Mouse (Mus musculus): Measurements from ENCODE around the gene Akap13. TPM values are rescaled to one million over a fixed set of nuclear protein-coding genes. Genes with fewer than 3 reads are reported as not detected.

Gene Akap13
- polyA plus RNA-seq, 1 experiment: 5.4 TPM

GRCm38 (mm10) chr7:75618699-75619098, 163.4 kb downstream of the Akap13 start:
- Histone ChIP-seq H3K4me3 (replicated peaks; ENCODE audit: insufficient read depth, low read depth, low read length) (no peak overlapping the region), H3K27me3 (ENCODE audit: control insufficient read depth, insufficient read depth, low read length) (no peaks in the 10 kb centered on the region), H3K27ac (ENCODE audit: insufficient read depth, low read length) (no peak overlapping the region), H3K4me1 (ENCODE audit: control insufficient read depth, insufficient read depth, low read length) (no peaks in the 10 kb centered on the region)
- TF ChIP-seq CTCF (IDR thresholded peaks at IDR 0.05; ENCODE audit: borderline replicate concordance, insufficient read depth, low read depth, low read length) (no peak), POLR2A (IDR thresholded peaks at IDR 0.05; ENCODE audit: borderline replicate concordance, insufficient read depth, low read length) (no peak)
- WGBS: 89% methylated on average over 3 of the region's 3 CpGs
- no peak for DNase-seq

- Histone ChIP-seq H3K27me3 (ENCODE audit: control insufficient read depth, insufficient read depth, low read length) (no peaks in the 10 kb centered on the region), H3K4me1 (ENCODE audit: control insufficient read depth, insufficient read depth, low read length) (no peaks in the 10 kb centered on the region), H3K27ac (ENCODE audit: insufficient read depth, low read length) (no peak overlapping the region), H3K4me3 (replicated peaks; ENCODE audit: insufficient read depth, low read depth, low read length) (no peak overlapping the region)
- TF ChIP-seq POLR2A (IDR thresholded peaks at IDR 0.05; ENCODE audit: borderline replicate concordance, insufficient read depth, low read length): no peak
- TF ChIP-seq CTCF (IDR thresholded peaks at IDR 0.05; ENCODE audit: borderline replicate concordance, insufficient read depth, low read depth, low read length): no peak
- WGBS: 90% methylated on average over 6 of the region's 6 CpGs
- no peak for DNase-seq
Observed at GRCm38 (mm10) chr7:75619875-75620274, 164.5 kb downstream of the Akap13 start.

GRCm38 (mm10) chr7:75620395-75620960, 165.1 kb downstream of the Akap13 start:
- no peak overlapping the region for H3K27ac ChIP-seq (ENCODE audit: insufficient read depth, low read length)
- TF ChIP-seq POLR2A (IDR thresholded peaks at IDR 0.05; ENCODE audit: borderline replicate concordance, insufficient read depth, low read length) (no peak), CTCF (IDR thresholded peaks at IDR 0.05; ENCODE audit: borderline replicate concordance, insufficient read depth, low read depth, low read length) (no peak)
- H3K27me3 ChIP-seq (ENCODE audit: control insufficient read depth, insufficient read depth, low read length): no peaks in the 10 kb centered on the region
- DNase-seq: no peak
- no peak overlapping the region for H3K4me3 ChIP-seq (replicated peaks; ENCODE audit: insufficient read depth, low read depth, low read length)
- WGBS: 79% methylated on average over 3 of the region's 3 CpGs
- H3K4me1 ChIP-seq (ENCODE audit: control insufficient read depth, insufficient read depth, low read length): no peaks in the 10 kb centered on the region

- 69% methylated on average over 4 of the region's 4 CpGs for WGBS
- no peak for DNase-seq
- Histone ChIP-seq H3K4me3 (replicated peaks; ENCODE audit: insufficient read depth, low read depth, low read length) (no peak overlapping the region), H3K27ac (ENCODE audit: insufficient read depth, low read length) (no peak overlapping the region), H3K27me3 (ENCODE audit: control insufficient read depth, insufficient read depth, low read length) (no peaks in the 10 kb centered on the region), H3K4me1 (ENCODE audit: control insufficient read depth, insufficient read depth, low read length) (no peaks in the 10 kb centered on the region)
- TF ChIP-seq POLR2A (IDR thresholded peaks at IDR 0.05; ENCODE audit: borderline replicate concordance, insufficient read depth, low read length) (no peak), CTCF (IDR thresholded peaks at IDR 0.05; ENCODE audit: borderline replicate concordance, insufficient read depth, low read depth, low read length) (no peak)
Observed at GRCm38 (mm10) chr7:75620976-75621375, 165.6 kb downstream of the Akap13 start.

- no peak for TF ChIP-seq CTCF (IDR thresholded peaks at IDR 0.05; ENCODE audit: borderline replicate concordance, insufficient read depth, low read depth, low read length)
- no peak for TF ChIP-seq POLR2A (IDR thresholded peaks at IDR 0.05; ENCODE audit: borderline replicate concordance, insufficient read depth, low read length)
- H3K4me1 ChIP-seq (ENCODE audit: control insufficient read depth, insufficient read depth, low read length): no peaks in the 10 kb centered on the region
- H3K27ac ChIP-seq (ENCODE audit: insufficient read depth, low read length): no peak overlapping the region
- 85% methylated on average over 2 of the region's 2 CpGs for WGBS
- no peaks in the 10 kb centered on the region for H3K27me3 ChIP-seq (ENCODE audit: control insufficient read depth, insufficient read depth, low read length)
- no peak overlapping the region for H3K4me3 ChIP-seq (replicated peaks; ENCODE audit: insufficient read depth, low read depth, low read length)
- DNase-seq: no peak
Observed at GRCm38 (mm10) chr7:75627831-75628230, 172.5 kb downstream of the Akap13 start.

GRCm38 (mm10) chr7:75629669-75630068, 174.3 kb downstream of the Akap13 start:
- Histone ChIP-seq H3K4me3 (replicated peaks; ENCODE audit: insufficient read depth, low read depth, low read length) (no peak overlapping the region), H3K27ac (ENCODE audit: insufficient read depth, low read length) (no peak overlapping the region), H3K27me3 (ENCODE audit: control insufficient read depth, insufficient read depth, low read length) (no peaks in the 10 kb centered on the region), H3K4me1 (ENCODE audit: control insufficient read depth, insufficient read depth, low read length) (no peaks in the 10 kb centered on the region)
- TF ChIP-seq POLR2A (IDR thresholded peaks at IDR 0.05; ENCODE audit: borderline replicate concordance, insufficient read depth, low read length) (no peak), CTCF (IDR thresholded peaks at IDR 0.05; ENCODE audit: borderline replicate concordance, insufficient read depth, low read depth, low read length) (no peak)
- WGBS: 97% methylated on average over 4 of the region's 4 CpGs
- no peak for DNase-seq

GRCm38 (mm10) chr7:75632941-75633340, 177.6 kb downstream of the Akap13 start:
- TF ChIP-seq CTCF (IDR thresholded peaks at IDR 0.05; ENCODE audit: borderline replicate concordance, insufficient read depth, low read depth, low read length) (no peak), POLR2A (IDR thresholded peaks at IDR 0.05; ENCODE audit: borderline replicate concordance, insufficient read depth, low read length) (no peak)
- 60% methylated on average over 3 of the region's 3 CpGs for WGBS
- Histone ChIP-seq H3K27ac (ENCODE audit: insufficient read depth, low read length) (no peak overlapping the region), H3K4me1 (ENCODE audit: control insufficient read depth, insufficient read depth, low read length) (no peaks in the 10 kb centered on the region), H3K4me3 (replicated peaks; ENCODE audit: insufficient read depth, low read depth, low read length) (no peak overlapping the region), H3K27me3 (ENCODE audit: control insufficient read depth, insufficient read depth, low read length) (no peaks in the 10 kb centered on the region)
- no peak for DNase-seq

GRCm38 (mm10) chr7:75633393-75633792, 178.1 kb downstream of the Akap13 start:
- TF ChIP-seq POLR2A (IDR thresholded peaks at IDR 0.05; ENCODE audit: borderline replicate concordance, insufficient read depth, low read length) (no peak), CTCF (IDR thresholded peaks at IDR 0.05; ENCODE audit: borderline replicate concordance, insufficient read depth, low read depth, low read length) (no peak)
- H3K4me1 ChIP-seq (ENCODE audit: control insufficient read depth, insufficient read depth, low read length): no peaks in the 10 kb centered on the region
- no peak for DNase-seq
- H3K27ac ChIP-seq (ENCODE audit: insufficient read depth, low read length): no peak overlapping the region
- H3K4me3 ChIP-seq (replicated peaks; ENCODE audit: insufficient read depth, low read depth, low read length): no peak overlapping the region
- H3K27me3 ChIP-seq (ENCODE audit: control insufficient read depth, insufficient read depth, low read length): no peaks in the 10 kb centered on the region

Data from cerebellum, adult 2 months (tissue).